Mouse (Mus musculus) testis, postnatal 10 days (tissue): ENCODE data around the gene Krtap1-4.

Experiments
- DNase-seq: peaks from one replicate; pipeline ENCODE4 v3.0.0; 2021; ENCODE audit warnings: low spot score

Krtap1-4 gene

DNA sequence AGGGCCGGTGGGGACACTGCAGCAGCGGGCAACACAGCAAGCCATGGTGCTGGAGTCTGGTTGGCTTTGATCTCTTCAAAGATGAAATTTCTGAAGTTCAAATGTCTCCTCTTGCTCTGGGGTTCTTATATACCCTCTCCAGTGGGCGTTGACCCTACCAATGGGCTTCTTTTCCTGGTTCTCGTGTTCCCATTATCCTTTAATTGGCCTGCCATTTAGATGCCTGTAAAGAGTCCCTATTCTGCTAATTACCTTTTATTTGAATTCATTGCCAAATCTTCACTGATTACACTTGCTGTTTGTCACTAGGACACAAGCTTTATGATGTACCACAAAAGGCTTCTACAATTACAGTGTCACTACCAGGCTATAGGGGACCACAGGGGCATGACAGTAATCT lies 32.7 kb downstream of the Krtap1-4 start, which contains the start of gene Krtap3-3:
TSS of gene Krtap3-3 (minus strand) at position 101 of the 400 bp plus-strand sequence.
- no peak for DNase-seq

DNA sequence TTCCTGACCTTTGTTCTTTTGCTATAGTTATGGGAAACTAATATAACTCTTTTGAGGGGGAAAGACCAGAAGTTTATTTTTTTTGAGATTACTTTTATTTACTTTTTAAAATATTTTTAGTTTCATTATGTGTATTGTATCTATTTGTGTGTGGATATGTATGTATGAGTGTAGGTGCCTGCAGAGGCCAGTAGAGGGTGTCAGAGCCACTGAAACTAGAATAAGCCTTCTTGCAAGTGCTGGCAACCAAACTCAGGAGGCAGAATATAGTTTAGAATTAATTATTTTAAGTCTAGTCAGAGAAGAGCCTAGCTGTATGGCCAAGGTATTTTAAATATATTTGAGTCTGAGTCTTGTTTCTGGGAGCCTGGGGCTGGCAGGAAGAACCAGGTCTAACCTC lies 35.6 kb downstream of the Krtap1-4 start:
- DNase-seq: no peak

DNA sequence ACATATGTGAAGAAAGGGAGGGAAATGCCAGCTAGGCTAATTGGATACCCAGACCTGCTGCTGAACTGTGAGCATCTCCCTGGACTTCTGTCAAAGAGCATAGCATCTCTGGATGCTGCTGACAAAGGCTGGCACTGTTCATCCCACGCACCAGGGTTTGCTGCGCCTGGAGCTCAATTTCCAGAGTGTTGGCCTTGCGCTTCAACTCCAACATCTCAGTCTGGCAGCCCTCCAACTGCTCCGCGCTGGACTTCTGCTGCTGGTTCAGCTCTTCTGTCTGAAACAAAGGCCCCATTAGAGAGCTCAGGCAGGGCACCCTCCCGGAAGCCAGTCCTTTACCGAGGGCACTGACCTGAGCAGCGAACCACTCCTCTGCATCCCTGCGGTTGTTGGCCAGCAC lies 43.7 kb downstream of the Krtap1-4 start:
- DNase-seq: peak; percentile 80
